Mouse (Mus musculus) erythroblast, embryonic 14.5 days (primary cell): ENCODE data around the gene Glg1. TPM values are rescaled to one million over a fixed set of nuclear protein-coding genes. Genes with fewer than 3 reads are reported as not detected.
"Not testable (repeated sequence)": the region's sequence is repeated elsewhere in the genome, so short reads cannot be mapped to it uniquely, and the experiment has no call there.

ENCODE experiments used
- H3K27me3 ChIP-seq: 2 replicates; pipeline ENCODE4 v1.6.1; 2012; ENCODE audit warnings: inconsistent platforms; ENCODE audit not compliant: control insufficient read depth
- H3K36me3 ChIP-seq: 2 replicates; pipeline ENCODE4 v1.6.1; 2012; ENCODE audit warnings: mild to moderate bottlenecking, inconsistent platforms; ENCODE audit not compliant: control insufficient read depth
- H3K4me1 ChIP-seq: 2 replicates; pipeline ENCODE4 v1.6.1; 2012; ENCODE audit warnings: inconsistent platforms; ENCODE audit not compliant: control insufficient read depth
- H3K4me3 ChIP-seq: replicated peaks from 2 replicates; pipeline ENCODE3; 2012; ENCODE audit warnings: moderate library complexity, mild to moderate bottlenecking, inconsistent platforms
- H3K9me3 ChIP-seq: 2 replicates; pipeline ENCODE4 v1.6.1; 2012; ENCODE audit warnings: low read length, inconsistent platforms, mixed read lengths; ENCODE audit not compliant: control insufficient read depth
- GATA1 ChIP-seq: IDR thresholded peaks from 2 replicates; pipeline ENCODE4 v1.6.1; 2012; ENCODE audit warnings: low read length, inconsistent platforms, mixed read lengths
- TAL1 ChIP-seq: IDR thresholded peaks from 3 replicates; pipeline ENCODE4 v1.6.1; 2012; ENCODE audit warnings: low read length, inconsistent platforms, mixed read lengths
- polyA plus RNA-seq: library from polyadenylated mRNA; stranded (reverse); fragments of >175 nt; gene quantifications from 2 replicates; pipeline ENCODE4 v1.2.3, GENCODE M21; 2012

The Glg1 gene
- polyA plus RNA-seq, 1 experiment: 1.1 TPM

DNA sequence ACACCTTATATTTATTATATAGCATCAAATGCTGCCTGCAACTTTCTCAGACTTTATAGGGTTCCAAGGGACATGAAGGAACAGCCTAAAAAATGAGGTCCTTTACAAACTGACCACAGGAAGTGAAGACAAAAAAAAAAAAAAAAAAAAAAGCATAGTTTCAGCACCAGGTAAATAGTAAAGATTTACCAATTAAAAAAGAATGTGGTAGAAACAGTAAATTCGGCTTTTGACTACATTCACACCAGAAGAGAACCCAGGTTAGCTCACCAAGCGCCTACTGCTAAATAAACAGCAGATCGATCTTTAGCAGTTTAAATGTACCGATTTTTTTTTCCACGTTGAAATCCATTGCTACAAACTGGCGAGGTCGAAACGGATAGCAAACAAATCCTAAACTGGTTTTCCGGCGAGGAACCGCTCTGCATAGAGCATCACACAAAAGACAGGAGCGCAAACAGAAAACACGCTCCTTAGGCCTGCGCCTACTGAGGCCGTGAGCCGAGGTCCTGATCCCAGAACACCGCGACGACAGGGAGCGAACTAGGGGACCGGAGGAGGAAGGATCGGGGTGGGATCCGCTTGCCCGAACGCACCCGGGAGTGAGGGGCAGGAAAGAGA, 896 bp downstream of the Glg1 start:
- no peaks in the 10 kb centered on the region for H3K9me3 ChIP-seq
- peaks cover 26% of the 10 kb centered on the region for H3K27me3 ChIP-seq
- no peak for TF ChIP-seq TAL1
- peak overlapping the region; percentile 89 for H3K4me3 ChIP-seq
- peaks cover 17% of the 10 kb centered on the region for H3K36me3 ChIP-seq
- H3K4me1 ChIP-seq: peaks cover 40% of the 10 kb centered on the region

DNA sequence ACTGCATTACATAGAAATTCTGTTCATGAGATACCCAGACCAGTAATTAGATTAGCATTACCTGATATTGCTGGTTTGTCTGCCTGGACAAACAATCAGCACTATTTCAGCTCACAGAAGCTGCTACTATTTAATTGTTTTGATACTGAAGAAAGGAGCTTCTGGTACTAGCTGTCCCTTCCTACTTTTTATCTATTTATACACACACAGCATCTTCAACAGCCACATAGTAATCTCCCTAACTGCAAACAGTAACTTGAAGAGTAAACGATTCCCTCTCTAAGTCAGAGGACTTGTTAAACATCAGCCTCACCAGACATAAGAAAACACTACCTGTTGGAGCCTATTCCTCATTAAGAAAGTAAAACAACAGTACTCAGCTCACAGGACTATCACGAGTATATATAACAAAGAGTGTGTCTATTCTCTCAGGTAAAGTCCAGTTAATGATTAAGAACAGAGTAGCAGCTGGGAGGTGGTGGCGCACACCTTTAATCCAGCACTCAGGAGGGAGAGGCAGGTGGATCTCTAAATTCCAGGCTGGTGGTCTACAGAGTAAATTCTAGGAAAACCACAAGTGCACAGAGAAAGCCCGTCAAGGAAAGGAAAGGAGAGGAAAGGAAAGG, 6.4 kb downstream of the Glg1 start:
- TF ChIP-seq GATA1: no peak
- no peak for TF ChIP-seq TAL1
- H3K4me1 ChIP-seq: peaks cover 36% of the 10 kb centered on the region

DNA sequence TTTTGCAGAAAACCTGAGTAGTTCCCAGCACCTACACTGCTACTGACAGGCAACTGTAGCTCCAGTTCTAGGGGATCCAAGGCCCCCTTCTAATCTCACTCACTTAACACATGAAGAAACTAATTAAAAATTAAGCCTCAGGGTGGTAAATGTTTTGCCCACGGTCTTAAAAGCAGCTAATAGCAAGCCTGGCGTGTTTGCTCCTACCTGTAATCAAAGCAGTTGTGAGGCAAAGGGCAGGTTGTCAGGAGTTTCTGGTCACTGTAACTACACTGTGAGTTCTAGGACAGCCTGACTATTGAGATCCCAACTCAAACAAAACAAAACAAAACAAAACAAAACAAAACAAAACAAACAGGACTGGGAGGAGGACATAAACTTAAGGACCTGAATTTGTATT, 8.9 kb downstream of the Glg1 start:
- Histone ChIP-seq H3K4me3 (no peak overlapping the region), H3K4me1 (peaks cover 26% of the 10 kb centered on the region), H3K9me3 (no peaks in the 10 kb centered on the region), H3K27me3 (no peaks in the 10 kb centered on the region), H3K36me3 (peaks cover 10% of the 10 kb centered on the region)
- no peak for TF ChIP-seq TAL1
- TF ChIP-seq GATA1: no peak

More for the DNA sequence above, 6.4 kb downstream of the Glg1 start:
- H3K27me3 ChIP-seq: no peaks in the 10 kb centered on the region
- no peaks in the 10 kb centered on the region for H3K9me3 ChIP-seq
- H3K36me3 ChIP-seq: peaks cover 21% of the 10 kb centered on the region
- H3K4me3 ChIP-seq: no peak overlapping the region

DNA sequence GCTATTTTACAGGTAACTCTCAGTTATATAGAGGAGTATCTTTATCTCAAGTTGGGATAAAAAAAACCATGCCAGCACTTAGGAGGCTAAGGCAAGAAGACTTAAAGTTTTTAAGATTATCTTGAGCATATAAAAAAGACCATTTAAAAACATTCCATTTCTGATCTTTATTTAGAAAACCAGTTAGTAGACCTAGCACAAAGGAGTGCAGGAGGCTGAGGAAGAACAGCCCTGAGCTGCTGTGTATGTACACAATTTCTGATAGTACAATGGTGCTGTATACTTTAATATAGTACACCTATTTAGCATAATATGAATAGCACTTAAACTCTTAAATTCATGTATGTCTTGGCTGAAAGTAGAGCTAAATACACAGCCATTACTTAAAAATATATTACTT, 10.9 kb downstream of the Glg1 start:
- Histone ChIP-seq H3K27me3 (no peaks in the 10 kb centered on the region), H3K4me3 (no peak overlapping the region), H3K4me1 (peaks cover 22% of the 10 kb centered on the region), H3K9me3 (no peaks in the 10 kb centered on the region), H3K36me3 (peaks cover 4% of the 10 kb centered on the region)
- no peak for TF ChIP-seq GATA1
- no peak for TF ChIP-seq TAL1

DNA sequence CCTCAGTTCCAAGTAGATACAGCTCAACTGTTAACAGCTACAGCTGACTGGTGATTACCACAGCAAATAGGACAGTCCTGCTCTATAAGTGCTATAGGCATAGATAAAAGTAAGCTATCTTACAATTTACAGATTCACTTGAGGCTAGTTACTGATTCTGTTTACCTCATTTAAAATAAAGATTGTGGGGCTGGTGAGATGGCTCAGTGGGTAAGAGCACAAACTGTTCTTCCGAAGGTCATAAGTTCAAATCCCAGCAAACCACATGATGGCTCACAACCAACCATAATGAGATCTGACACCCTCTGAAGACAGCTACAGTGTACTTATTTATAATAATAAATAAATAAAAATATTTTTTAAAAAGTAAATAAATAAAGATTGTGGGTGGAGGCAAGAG, 12.2 kb downstream of the Glg1 start:
- H3K36me3 ChIP-seq, H3K4me3 ChIP-seq, H3K9me3 ChIP-seq, H3K27me3 ChIP-seq: not testable (repeated sequence)
- H3K4me1 ChIP-seq: peaks cover 11% of the 10 kb centered on the region

DNA sequence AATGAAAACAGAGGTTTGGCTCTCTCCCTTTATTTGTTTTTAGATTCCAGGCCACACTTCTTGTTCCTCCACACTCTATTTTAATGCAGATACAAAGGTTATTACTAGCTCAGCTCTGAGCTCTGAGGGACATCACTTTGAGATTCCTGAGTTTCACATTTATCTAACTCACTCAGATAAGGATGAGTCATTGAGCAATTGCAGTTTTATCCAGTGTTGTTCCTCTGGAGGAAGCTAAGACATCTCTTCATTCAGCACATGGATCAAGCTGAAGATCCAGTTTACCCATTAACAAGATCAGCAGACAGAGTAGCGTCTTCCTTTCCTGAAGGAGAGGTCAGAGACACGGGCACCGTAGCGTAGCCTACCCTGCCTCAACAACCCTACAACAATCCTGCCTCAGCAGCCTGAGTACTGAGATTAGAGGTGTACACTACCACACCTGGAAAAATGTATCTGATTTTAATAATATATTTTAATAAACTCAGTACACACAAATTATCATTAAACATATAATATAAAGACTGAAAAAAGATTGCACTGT, 12.7 kb downstream of the Glg1 start:
- Histone ChIP-seq H3K9me3 (no peaks in the 10 kb centered on the region), H3K36me3 (peaks cover 4% of the 10 kb centered on the region), H3K4me1 (peaks cover 9% of the 10 kb centered on the region), H3K4me3 (no peak overlapping the region), H3K27me3 (no peaks in the 10 kb centered on the region)
- TF ChIP-seq GATA1: no peak
- no peak for TF ChIP-seq TAL1

DNA sequence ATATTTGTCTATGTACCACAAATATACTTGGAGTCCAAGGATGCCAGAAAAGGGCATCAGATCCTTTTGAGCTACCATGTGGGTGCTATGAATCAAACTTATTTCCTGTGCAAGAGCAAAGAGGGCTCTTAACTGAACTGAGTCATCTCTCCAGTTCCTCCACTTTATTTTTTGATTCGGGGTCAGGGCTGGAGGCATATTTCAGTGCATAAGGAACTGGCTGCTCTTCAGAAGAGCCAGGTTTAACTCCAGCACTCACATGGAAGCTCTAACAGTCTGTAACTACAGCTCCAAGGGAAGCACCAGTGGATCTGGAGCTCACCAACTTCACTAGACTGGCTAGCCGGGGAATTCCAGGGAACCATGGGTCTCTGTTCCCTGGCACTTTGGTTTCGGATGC, 21.7 kb downstream of the Glg1 start:
- Histone ChIP-seq H3K4me1 (peaks cover 1% of the 10 kb centered on the region; the same call in 1 of the 2 replicates), H3K36me3 (no peaks in the 10 kb centered on the region), H3K4me3 (no peak overlapping the region), H3K9me3 (no peaks in the 10 kb centered on the region), H3K27me3 (no peaks in the 10 kb centered on the region)
- TF ChIP-seq TAL1 (no peak), GATA1 (no peak)

DNA sequence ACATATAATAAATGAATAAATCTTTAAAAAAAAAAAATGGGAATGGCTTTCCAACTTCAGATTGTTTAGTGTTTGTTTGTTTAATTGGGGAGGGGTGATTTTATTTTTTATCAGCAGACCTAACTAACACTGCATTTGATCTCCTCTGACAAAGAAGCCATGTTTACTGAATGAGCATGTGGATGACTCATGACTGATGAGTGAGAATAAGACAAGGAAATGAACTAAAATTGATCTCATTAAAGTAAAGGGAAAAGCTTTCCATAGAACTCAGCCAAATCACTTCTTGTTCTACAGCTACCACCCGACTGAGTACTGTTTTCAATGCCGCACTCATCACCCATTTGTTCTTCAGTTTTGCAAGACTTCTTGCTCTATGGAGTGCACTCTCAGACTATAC, 25.3 kb downstream of the Glg1 start:
- Histone ChIP-seq H3K4me1 (peaks cover 1% of the 10 kb centered on the region; the same call in 1 of the 2 replicates), H3K9me3 (no peaks in the 10 kb centered on the region), H3K36me3 (no peaks in the 10 kb centered on the region), H3K4me3 (no peak overlapping the region), H3K27me3 (no peaks in the 10 kb centered on the region)
- no peak for TF ChIP-seq TAL1
- TF ChIP-seq GATA1: no peak

DNA sequence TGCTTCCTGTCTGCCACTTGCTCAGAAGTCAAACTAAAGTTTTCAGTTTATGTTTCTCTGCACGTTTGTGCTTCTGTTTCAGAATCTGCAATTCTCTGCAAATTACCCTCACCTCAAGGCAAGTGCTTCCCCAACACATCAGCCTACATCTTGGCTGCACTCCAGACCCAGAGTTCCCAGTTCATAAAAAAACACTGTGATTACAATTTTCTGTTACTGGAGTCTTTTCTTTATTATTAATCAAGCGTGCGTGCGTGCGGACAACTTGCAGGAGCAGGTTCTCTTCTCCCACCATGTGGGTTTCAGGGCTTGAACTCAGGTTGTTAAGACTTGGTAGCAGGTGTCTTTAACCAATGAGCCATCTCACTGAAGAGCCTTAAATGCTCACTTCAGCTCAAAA, 34.9 kb downstream of the Glg1 start:
- H3K4me3 ChIP-seq: no peak overlapping the region
- no peaks in the 10 kb centered on the region for H3K36me3 ChIP-seq
- H3K27me3 ChIP-seq: no peaks in the 10 kb centered on the region
- no peaks in the 10 kb centered on the region for H3K9me3 ChIP-seq
- no peak for TF ChIP-seq GATA1
- no peaks in the 10 kb centered on the region for H3K4me1 ChIP-seq

DNA sequence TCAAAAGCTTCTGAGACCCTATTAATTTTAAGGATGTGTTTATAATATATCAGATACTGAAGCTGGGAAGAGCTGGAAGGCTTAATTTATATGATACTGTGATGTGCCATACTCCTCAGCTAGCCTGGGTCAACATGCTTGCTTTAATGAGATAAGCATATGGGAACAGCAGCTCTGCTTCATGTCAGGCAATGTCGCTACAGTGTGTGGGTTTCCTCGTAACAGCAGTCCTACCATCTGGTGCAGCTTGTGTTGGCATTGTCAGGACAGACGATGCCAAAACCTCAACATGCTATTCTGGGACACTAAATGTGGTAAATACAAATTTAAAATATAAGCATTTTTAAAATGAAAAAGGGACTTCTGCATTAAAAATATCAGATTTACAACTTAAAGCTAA, 40.9 kb downstream of the Glg1 start:
- Histone ChIP-seq H3K36me3 (no peaks in the 10 kb centered on the region), H3K9me3 (no peaks in the 10 kb centered on the region), H3K4me1 (peaks cover 12% of the 10 kb centered on the region), H3K4me3 (no peak overlapping the region), H3K27me3 (no peaks in the 10 kb centered on the region)
- TF ChIP-seq TAL1 (no peak), GATA1 (no peak)
